Mouse (Mus musculus) liver, embryonic 14.5 days (tissue): ENCODE measurements around the gene Adipor1.

Source experiments
- CTCF ChIP-seq: IDR thresholded peaks from 2 replicates; pipeline ENCODE4 v1.5.1; 2016; ENCODE audit warnings: antibody characterized with exemption, low read depth, control low read depth
- EP300 ChIP-seq: IDR thresholded peaks from 2 replicates; pipeline ENCODE4 v1.6.1; 2016; ENCODE audit warnings: antibody characterized with exemption, low read depth

GRCm38 (mm10) chr1:134415168-134415831, at the start of gene Adipor1:
- no peak for TF ChIP-seq EP300
- TF ChIP-seq CTCF = 0 out of 2 replicates have a peak, but pooled peaks have one; percentile 2
